Mouse (Mus musculus) MEL (cell line): ENCODE measurements around the gene Spg11. TPM values are rescaled to one million over a fixed set of nuclear protein-coding genes. Genes with fewer than 3 reads are reported as not detected.

Source experiments
- DNase-seq: peaks from one replicate; pipeline ENCODE4 v3.0.0; 2011; ENCODE audit warnings: low read depth, low spot score
- H3K27ac ChIP-seq: 2 replicates; pipeline ENCODE4 v1.5.1; 2012; ENCODE audit warnings: low read depth, mild to moderate bottlenecking, control low read depth, low read length, moderate library complexity; ENCODE audit not compliant: control insufficient read depth
- H3K27me3 ChIP-seq, 2 experiments: fragments of 150-350 bp in 1 of 2; sonication (generic) in 1 of 2; 2 replicates each; pipeline ENCODE4 v1.6.1; 2012; ENCODE audit warnings: low read length in 2 of 2, mild to moderate bottlenecking in 2 of 2, improper control_type of control experiment in 1 of 2, moderate library complexity in 1 of 2; ENCODE audit not compliant: insufficient read depth in 2 of 2, control insufficient read depth in 1 of 2
- H3K36me3 ChIP-seq, 2 experiments: 2 replicates each; pipeline ENCODE4 v1.6.1; 2012 to 2014; ENCODE audit warnings: low read length in 2 of 2, improper control_type of control experiment in 1 of 2, inconsistent platforms in 1 of 2, mild to moderate bottlenecking in 1 of 2; ENCODE audit not compliant: insufficient read depth in 2 of 2, control insufficient read depth in 1 of 2
- H3K4me1 ChIP-seq, 2 experiments: fragments of 150-350 bp in 1 of 2; sonication (generic) in 1 of 2; 2 replicates each; pipeline ENCODE4 v1.6.1; 2012; ENCODE audit warnings: low read length in 2 of 2, improper control_type of control experiment in 1 of 2, mild to moderate bottlenecking in 1 of 2; ENCODE audit not compliant: insufficient read depth in 2 of 2, control insufficient read depth in 1 of 2
- H3K4me3 ChIP-seq, 2 experiments: fragments of 150-350 bp in 1 of 2; sonication (generic) in 1 of 2; 2 replicates each; pipeline ENCODE4 v1.5.1; 2012; ENCODE audit warnings: low read depth in 2 of 2, low read length in 2 of 2, mild to moderate bottlenecking in 2 of 2, moderate library complexity in 2 of 2, control low read depth in 1 of 2, improper control_type of control experiment in 1 of 2; ENCODE audit not compliant: control insufficient read depth in 1 of 2, insufficient read depth in 1 of 2
- H3K79me2 ChIP-seq: 2 replicates; pipeline ENCODE4 v1.6.1; 2012; ENCODE audit warnings: mild to moderate bottlenecking, low read length, moderate library complexity; ENCODE audit not compliant: control insufficient read depth, poor library complexity, insufficient read depth
- H3K9ac ChIP-seq: 2 replicates; pipeline ENCODE4 v1.6.1; 2012; ENCODE audit warnings: low read depth, mild to moderate bottlenecking, control low read depth, low read length, moderate library complexity; ENCODE audit not compliant: control insufficient read depth, poor library complexity, severe bottlenecking
- H3K9me3 ChIP-seq: fragments of 150-350 bp; sonication (generic); replicated peaks from 2 replicates; pipeline ENCODE4 v1.6.1; 2012; ENCODE audit warnings: mild to moderate bottlenecking, low read length, improper control_type of control experiment, moderate library complexity; ENCODE audit not compliant: insufficient read depth
- EP300 ChIP-seq, 2 experiments: IDR thresholded peaks; 2 replicates each; pipeline ENCODE4 v1.6.1; 2011; ENCODE audit warnings: improper control_type of control experiment in 2 of 2, low read length in 2 of 2, low read depth in 1 of 2, mild to moderate bottlenecking in 1 of 2
- ETS1 ChIP-seq: IDR thresholded peaks from 2 replicates; pipeline ENCODE4 v1.6.1; 2012; ENCODE audit warnings: low read depth, mild to moderate bottlenecking, inconsistent platforms, low read length, improper control_type of control experiment, moderate library complexity
- GABPA ChIP-seq: IDR thresholded peaks from 2 replicates; pipeline ENCODE4 v1.6.1; 2012; ENCODE audit warnings: low read depth, mild to moderate bottlenecking, inconsistent platforms, low read length, improper control_type of control experiment, moderate library complexity
- GATA1 ChIP-seq: IDR thresholded peaks from 2 replicates; pipeline ENCODE4 v1.6.1; 2011; ENCODE audit warnings: low read depth, low read length, improper control_type of control experiment
- JUND ChIP-seq: IDR thresholded peaks from 2 replicates; pipeline ENCODE4 v1.6.1; 2011; ENCODE audit warnings: low read depth, mild to moderate bottlenecking, improper control_type of control experiment, low read length
- MAFK ChIP-seq: IDR thresholded peaks from 2 replicates; pipeline ENCODE4 v1.6.1; 2011; ENCODE audit warnings: low read depth, mild to moderate bottlenecking, low read length, improper control_type of control experiment, borderline replicate concordance
- MAZ ChIP-seq: IDR thresholded peaks from 2 replicates; pipeline ENCODE4 v1.6.1; 2012; ENCODE audit warnings: low read depth, mild to moderate bottlenecking, inconsistent platforms, low read length, improper control_type of control experiment
- MEF2A ChIP-seq: IDR thresholded peaks from 2 replicates; pipeline ENCODE4 v1.6.1; 2014; ENCODE audit warnings: low read depth, mild to moderate bottlenecking, inconsistent platforms, low read length, improper control_type of control experiment; ENCODE audit not compliant: poor library complexity, insufficient replicate concordance, severe bottlenecking; ENCODE audit errors: extremely low read depth
- MXI1 ChIP-seq: IDR thresholded peaks from 2 replicates; pipeline ENCODE4 v1.6.1; 2011; ENCODE audit warnings: mild to moderate bottlenecking, low read depth, low read length, improper control_type of control experiment
- MYB ChIP-seq: IDR thresholded peaks from 2 replicates; pipeline ENCODE4 v1.6.1; 2011; ENCODE audit warnings: mild to moderate bottlenecking, low read depth, low read length, improper control_type of control experiment
- MYC ChIP-seq: IDR thresholded peaks from 2 replicates; pipeline ENCODE4 v1.6.1; 2011; ENCODE audit warnings: low read depth, mild to moderate bottlenecking, low read length, improper control_type of control experiment, moderate library complexity
- NELFE ChIP-seq: IDR thresholded peaks from 2 replicates; pipeline ENCODE4 v1.6.1; 2011; ENCODE audit warnings: low read depth, low read length, improper control_type of control experiment
- NRF1 ChIP-seq: IDR thresholded peaks from 2 replicates; pipeline ENCODE4 v1.6.1; 2014; ENCODE audit warnings: low read depth, mild to moderate bottlenecking, inconsistent platforms, low read length, improper control_type of control experiment, moderate library complexity; ENCODE audit not compliant: poor library complexity, insufficient read depth, severe bottlenecking
- POLR2A ChIP-seq, 2 experiments: IDR thresholded peaks; 2 replicates each; pipeline ENCODE4 v1.6.1; 2011 to 2012; ENCODE audit warnings: low read length in 2 of 2, mild to moderate bottlenecking in 2 of 2, control low read depth in 1 of 2, improper control_type of control experiment in 1 of 2, low read depth in 1 of 2, moderate library complexity in 1 of 2; ENCODE audit not compliant: control insufficient read depth in 1 of 2, insufficient read depth in 1 of 2, poor library complexity in 1 of 2
- POLR2AphosphoS2 ChIP-seq: IDR thresholded peaks from 2 replicates; pipeline ENCODE4 v1.6.1; 2011; ENCODE audit warnings: low read length, improper control_type of control experiment
- RAD21 ChIP-seq: IDR thresholded peaks from 2 replicates; pipeline ENCODE4 v1.6.1; 2011; ENCODE audit warnings: mild to moderate bottlenecking, low read depth, low read length, improper control_type of control experiment
- SIN3A ChIP-seq: IDR thresholded peaks from 2 replicates; pipeline ENCODE4 v1.6.1; 2012; ENCODE audit warnings: low read length, improper control_type of control experiment, inconsistent platforms
- SMC3 ChIP-seq: IDR thresholded peaks from 2 replicates; pipeline ENCODE4 v1.6.1; 2011; ENCODE audit warnings: low read depth, low read length, improper control_type of control experiment
- TAL1 ChIP-seq: IDR thresholded peaks from 2 replicates; pipeline ENCODE4 v1.6.1; 2012; ENCODE audit warnings: mild to moderate bottlenecking, inconsistent platforms, low read length, moderate library complexity, mixed read lengths
- TBP ChIP-seq: IDR thresholded peaks from 2 replicates; pipeline ENCODE4 v1.8.0; 2011; ENCODE audit warnings: low read depth, low read length, improper control_type of control experiment
- TCF12 ChIP-seq: IDR thresholded peaks from 2 replicates; pipeline ENCODE4 v1.6.1; 2014; ENCODE audit warnings: low read depth, mild to moderate bottlenecking, inconsistent platforms, low read length, improper control_type of control experiment, moderate library complexity
- UBTF ChIP-seq: IDR thresholded peaks from 2 replicates; pipeline ENCODE4 v1.6.1; 2012; ENCODE audit warnings: low read depth, mild to moderate bottlenecking, inconsistent platforms, low read length, improper control_type of control experiment, moderate library complexity, borderline replicate concordance; ENCODE audit not compliant: insufficient read depth
- USF2 ChIP-seq, 2 experiments: IDR thresholded peaks; 2 replicates each; pipeline ENCODE4 v1.6.1; 2011 to 2012; ENCODE audit warnings: improper control_type of control experiment in 2 of 2, low read length in 2 of 2, borderline replicate concordance in 1 of 2, inconsistent platforms in 1 of 2, low read depth in 1 of 2, mild to moderate bottlenecking in 1 of 2; ENCODE audit not compliant: insufficient read depth in 1 of 2
- ZC3H11A ChIP-seq: IDR thresholded peaks from 2 replicates; pipeline ENCODE4 v1.6.1; 2012; ENCODE audit warnings: low read depth, mild to moderate bottlenecking, inconsistent platforms, low read length, improper control_type of control experiment
- polyA plus RNA-seq, 2 experiments: library from polyadenylated mRNA; stranded (reverse) in 1 of 2; unstranded in 1 of 2; fragments of >175 nt in 1 of 2; fragments of >200 nt in 1 of 2; gene quantifications; 2 replicates each; pipeline versions ENCODE4 v1.2.1 to v1.2.4; 2012; ENCODE audit warnings: low replicate concordance in 2 of 2, low read depth in 1 of 2; ENCODE audit not compliant: insufficient read length in 2 of 2, insufficient read depth in 1 of 2, missing spikeins in 1 of 2
- total RNA-seq: library from RNA; depleted of rRNA; stranded (reverse); fragments of 300-350 nt; gene quantifications from 2 replicates; pipeline ENCODE4 v1.2.3, GENCODE M21; 2012

Gene Spg11
- total and polyA plus RNA-seq, 3 experiments = 5.9 to 6.9 TPM; not detected in 1

- no peak for TF ChIP-seq JUND
- no peak; a peak in 1 of 4 replicates for TF ChIP-seq EP300 (IDR thresholded peaks at IDR 0.05; ENCODE audit: low read depth in 1 of 2, low read length in 2 of 2)
- no peak for TF ChIP-seq MEF2A
- TF ChIP-seq POLR2A (IDR thresholded peaks at IDR 0.05; ENCODE audit: control insufficient read depth in 1 of 2, insufficient read depth in 1 of 2, low read depth in 1 of 2, low read length in 2 of 2, poor library complexity in 1 of 2) = peak; percentile 100
- no peak for TF ChIP-seq SMC3
- TF ChIP-seq, all 39 proteins: peak for 18
These were observed at the start of gene Spg11 (continued) for GRCm38 (mm10) chr2:122117961-122118958.

- no peak overlapping the region for H3K9ac ChIP-seq
- H3K4me1 ChIP-seq = no peaks in the 10 kb centered on the region
- no peaks in the 10 kb centered on the region for H3K27me3 ChIP-seq
- DNase-seq = no peak
- no peak overlapping the region for H3K4me3 ChIP-seq
- H3K9me3 ChIP-seq = no peaks in the 10 kb centered on the region
- H3K36me3 ChIP-seq = no peaks in the 10 kb centered on the region; a peak in 1 of 4 replicates
- TF ChIP-seq SMC3 (no peak), TCF12 (no peak), ZC3H11A (no peak), TAL1 (no peak), NELFE (no peak)
- no peaks in the 10 kb centered on the region for H3K79me2 ChIP-seq
- no peak overlapping the region for H3K27ac ChIP-seq
These were observed 46.1 kb upstream of the Spg11 start for GRCm38 (mm10) chr2:122164293-122164692.

- H3K4me3 ChIP-seq = no peak overlapping the region
- no peaks in the 10 kb centered on the region for H3K79me2 ChIP-seq
- H3K27ac ChIP-seq = no peak overlapping the region
- no peak for DNase-seq
- no peaks in the 10 kb centered on the region for H3K27me3 ChIP-seq
- H3K9ac ChIP-seq = no peak overlapping the region
- H3K4me1 ChIP-seq = no peaks in the 10 kb centered on the region
- no peak for TF ChIP-seq GATA1
- no peak for TF ChIP-seq TCF12
- TF ChIP-seq GABPA = no peak
- TF ChIP-seq USF2 (IDR thresholded peaks at IDR 0.05; ENCODE audit: borderline replicate concordance in 1 of 2, insufficient read depth in 1 of 2, low read depth in 1 of 2, low read length in 2 of 2) = no peak
- no peak for TF ChIP-seq RAD21
- TF ChIP-seq SMC3 = no peak
- no peak for TF ChIP-seq MYB
- TF ChIP-seq POLR2AphosphoS2 = no peak
- no peak for TF ChIP-seq NRF1
- no peak for TF ChIP-seq TBP
- no peak for TF ChIP-seq POLR2A (IDR thresholded peaks at IDR 0.05; ENCODE audit: control insufficient read depth in 1 of 2, insufficient read depth in 1 of 2, low read depth in 1 of 2, low read length in 2 of 2, poor library complexity in 1 of 2)
- TF ChIP-seq MYC = no peak
- TF ChIP-seq EP300 (IDR thresholded peaks at IDR 0.05; ENCODE audit: low read depth in 1 of 2, low read length in 2 of 2) = no peak
- no peak for TF ChIP-seq UBTF
- TF ChIP-seq SIN3A = no peak
- TF ChIP-seq MAFK = no peak
- no peak for TF ChIP-seq ETS1
- TF ChIP-seq MAZ = no peak
- no peak for TF ChIP-seq MXI1
- TF ChIP-seq TAL1 = no peak
- no peaks in the 10 kb centered on the region; a peak in 1 of 4 replicates for H3K36me3 ChIP-seq
- H3K9me3 ChIP-seq = no peaks in the 10 kb centered on the region
These were observed 45.4 kb upstream of the Spg11 start for GRCm38 (mm10) chr2:122163430-122164195.
